Mouse (Mus musculus) c-Kit-positive CD71-positive TER-119-negative erythroid progenitor cells, embryonic 14.5 days (primary cell): Measurements from ENCODE around the gene Ampd1.

Experiments used
- DNase-seq: peaks from one replicate; pipeline ENCODE4 v3.0.0-alpha.2; 2013; ENCODE audit warnings: low read depth

Gene Ampd1

GRCm38 (mm10) chr3:103073771-103074170 lies at the start of gene Ampd1:
Gene Ampd1 (plus strand): TSS chr3:103074014.
- no peak for DNase-seq

DNA sequence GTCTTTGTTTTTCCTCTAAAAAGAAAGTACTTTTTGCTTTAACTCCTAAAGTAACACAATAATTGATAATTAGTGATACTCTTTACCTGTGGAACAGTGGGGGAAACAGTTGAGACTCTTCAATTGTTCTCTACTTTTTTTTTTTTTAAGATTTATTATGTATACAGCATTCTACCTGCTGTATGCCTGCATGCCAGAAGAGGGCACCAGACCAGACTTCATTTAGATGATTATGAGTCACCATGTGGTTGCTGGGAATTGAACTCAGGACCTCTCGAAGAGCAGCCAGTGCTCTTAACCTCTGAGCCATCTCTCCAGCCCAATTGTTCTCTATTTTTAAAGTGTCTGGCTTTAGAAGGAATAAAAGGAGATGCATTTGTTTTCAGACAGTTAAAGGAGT lies 47.6 kb upstream of the Ampd1 start:
- DNase-seq: peak; percentile 19

DNA sequence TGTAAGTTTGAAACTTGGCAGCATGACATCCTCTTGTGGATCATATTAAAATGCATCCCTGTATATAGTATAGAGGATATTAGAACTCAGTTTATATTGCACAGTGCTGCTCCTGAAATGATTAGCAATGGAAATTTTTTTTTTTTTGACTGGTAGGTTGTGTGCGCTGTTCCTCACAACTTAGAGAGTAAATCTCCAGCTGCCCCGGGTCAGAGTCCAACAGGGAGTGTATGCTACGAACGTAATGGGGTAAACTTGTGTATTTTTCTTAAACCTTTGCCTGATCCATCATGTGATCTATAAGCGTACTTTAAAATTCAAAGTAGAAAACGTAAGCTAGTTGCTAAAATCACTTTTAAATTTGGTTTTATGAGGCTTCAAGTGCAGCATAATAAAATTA lies 33.5 kb upstream of the Ampd1 start:
- DNase-seq: no peak

DNA sequence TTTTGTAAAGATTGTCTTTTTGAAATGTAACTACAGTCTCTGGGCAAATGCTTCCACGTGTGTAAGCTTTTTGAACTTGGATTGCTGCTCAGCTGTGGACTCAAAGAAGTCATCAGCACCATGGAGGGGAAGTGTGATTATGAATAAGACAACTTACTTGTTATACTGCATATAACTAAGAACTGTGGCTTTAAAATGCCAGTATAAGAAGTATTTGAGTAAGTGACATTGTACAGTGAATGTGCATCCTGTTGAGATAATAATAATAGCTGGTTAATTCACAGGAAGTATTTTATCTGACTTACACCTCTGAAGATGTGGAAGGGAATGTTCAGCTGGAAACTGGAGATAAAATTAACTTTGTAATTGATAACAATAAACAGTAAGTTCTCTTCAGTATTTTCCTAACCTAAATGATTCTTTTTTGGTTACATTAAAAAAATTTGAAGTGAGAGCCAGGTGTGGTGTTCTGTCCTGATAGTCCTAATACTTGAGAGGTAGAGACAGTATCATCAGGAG lies 32.9 kb upstream of the Ampd1 start:
- no peak for DNase-seq

GRCm38 (mm10) chr3:103056016-103056595 lies 17.7 kb upstream of the Ampd1 start:
- no peak for DNase-seq

DNA sequence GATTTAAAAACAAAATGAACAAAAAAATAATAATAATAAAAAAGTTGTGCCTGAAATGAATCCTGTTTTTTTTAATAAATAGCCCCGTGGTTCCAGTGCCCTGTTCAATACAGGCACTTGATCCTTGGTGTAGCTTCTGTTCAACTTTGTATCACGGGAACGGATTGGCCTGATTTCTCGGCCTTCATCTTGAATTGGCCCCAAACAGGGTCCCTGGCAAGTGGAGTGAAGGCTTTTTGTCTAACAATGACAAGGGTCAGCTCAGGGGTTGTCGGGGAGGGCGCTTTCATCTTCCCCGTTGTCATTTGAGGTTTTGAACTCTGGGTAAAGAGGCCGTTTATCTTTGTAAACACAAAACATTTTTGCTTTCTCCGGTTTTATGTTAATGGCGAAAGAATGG lies 16.1 kb upstream of the Ampd1 start:
- no peak for DNase-seq

DNA sequence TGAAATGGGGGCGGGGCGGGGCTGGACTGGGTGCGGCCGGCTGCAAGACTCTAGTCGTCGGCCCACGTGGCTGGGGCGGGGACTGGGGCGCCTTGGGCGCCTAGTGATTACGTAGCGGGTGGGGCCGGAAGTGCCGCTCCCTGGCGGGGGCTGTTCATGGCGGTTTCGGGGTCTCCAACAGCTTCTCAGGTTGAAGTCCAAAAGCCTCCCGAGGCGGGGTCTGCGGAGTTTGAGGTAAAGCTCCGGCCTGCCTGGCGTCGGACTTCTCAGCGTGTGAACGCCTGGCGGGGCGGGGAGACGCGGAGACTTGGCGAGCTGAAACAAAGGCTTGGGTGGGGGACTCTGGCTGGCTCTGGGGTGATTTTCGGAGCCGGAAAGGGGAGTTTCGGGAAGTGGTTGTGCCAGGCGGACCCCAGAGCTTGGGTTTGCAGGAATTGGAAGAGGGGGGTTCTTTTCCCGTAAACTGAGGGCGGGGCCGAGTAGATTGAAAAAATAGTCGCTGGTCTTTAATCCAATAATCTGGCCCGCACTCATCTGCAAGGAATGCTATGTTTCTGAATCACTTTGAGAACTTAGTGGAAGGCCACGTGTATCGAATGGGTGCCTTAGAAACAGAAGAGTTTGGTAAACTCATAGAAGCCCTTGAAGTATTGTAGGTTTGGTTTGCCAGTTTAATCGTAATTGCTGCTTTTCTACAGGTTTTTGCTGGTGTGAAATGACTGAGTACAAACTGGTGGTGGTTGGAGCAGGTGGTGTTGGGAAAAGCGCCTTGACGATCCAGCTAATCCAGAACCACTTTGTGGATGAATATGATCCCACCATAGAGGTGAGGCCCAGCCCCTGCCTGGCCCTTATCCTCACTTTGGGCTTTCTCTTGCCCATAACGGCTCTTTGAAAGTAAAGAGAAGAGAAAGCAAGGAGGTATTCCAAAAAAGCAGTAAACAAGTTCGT lies 15.3 kb upstream of the Ampd1 start, which contains the start of gene Nras:
Gene Nras, plus strand, starts transcription at position 79 of the 951 bp plus-strand sequence.
- DNase-seq: peak; percentile 92

DNA sequence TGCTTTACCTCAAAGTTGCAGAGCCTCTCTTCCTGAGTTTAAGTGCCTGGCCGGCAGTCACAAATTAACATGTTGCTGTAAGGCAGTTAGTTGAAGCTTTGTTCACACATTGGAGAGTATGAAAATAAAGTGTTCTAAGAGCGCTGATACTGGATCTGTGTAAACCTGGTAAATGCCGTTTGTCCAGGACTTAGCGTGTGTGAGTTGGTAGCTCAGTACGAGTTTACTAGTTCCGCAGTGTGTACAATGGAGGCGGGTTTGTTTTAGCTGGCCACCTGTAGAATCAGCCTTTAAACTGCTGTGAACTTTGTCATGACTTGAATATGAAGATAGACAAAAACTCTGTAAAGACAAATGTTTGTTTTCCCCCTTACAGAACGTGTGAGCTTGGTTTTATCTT lies 6.9 kb upstream of the Ampd1 start:
- DNase-seq: no peak

- DNase-seq: no peak
These were observed 4.8 kb upstream of the Ampd1 start for GRCm38 (mm10) chr3:103068971-103069370.

DNA sequence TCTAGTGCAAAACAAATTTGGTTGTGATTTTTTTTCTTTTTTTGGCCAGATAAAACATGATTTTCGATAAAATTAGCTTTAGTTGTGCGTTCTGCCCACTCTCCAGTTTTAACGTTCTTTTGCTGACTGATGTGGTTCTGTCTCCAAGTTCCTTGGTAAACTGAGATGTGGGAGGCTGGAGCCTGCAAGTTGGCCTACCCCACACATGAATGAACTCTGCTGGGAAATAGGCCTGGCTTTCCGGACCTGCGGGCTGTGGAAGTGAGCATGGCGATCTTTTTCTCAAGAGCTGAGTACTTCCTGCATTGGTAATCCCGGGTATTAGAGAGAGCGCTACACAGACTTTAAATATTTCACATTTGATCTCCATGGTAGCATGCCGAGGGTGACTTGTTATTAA lies 2.1 kb downstream of the Ampd1 start:
- DNase-seq: no peak

DNA sequence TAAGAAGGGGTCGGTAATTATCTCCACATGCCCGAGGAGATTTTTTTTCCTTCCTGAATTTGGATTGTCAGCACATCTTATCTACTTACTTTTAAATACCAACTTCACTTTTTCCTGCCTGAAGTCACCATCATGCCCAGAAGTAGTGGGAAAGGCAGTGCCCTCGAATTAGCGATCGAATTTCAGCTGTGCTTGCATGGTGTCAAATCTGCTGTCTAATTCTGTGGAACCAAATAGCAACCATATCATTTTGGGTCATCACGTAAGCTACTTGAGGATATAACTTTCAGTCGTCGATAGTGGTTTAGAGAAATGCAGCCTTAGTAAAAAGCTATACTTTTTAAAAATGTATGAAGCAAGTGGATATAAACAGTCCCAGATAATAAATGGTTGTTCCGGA lies 2.7 kb downstream of the Ampd1 start:
- no peak for DNase-seq

DNA sequence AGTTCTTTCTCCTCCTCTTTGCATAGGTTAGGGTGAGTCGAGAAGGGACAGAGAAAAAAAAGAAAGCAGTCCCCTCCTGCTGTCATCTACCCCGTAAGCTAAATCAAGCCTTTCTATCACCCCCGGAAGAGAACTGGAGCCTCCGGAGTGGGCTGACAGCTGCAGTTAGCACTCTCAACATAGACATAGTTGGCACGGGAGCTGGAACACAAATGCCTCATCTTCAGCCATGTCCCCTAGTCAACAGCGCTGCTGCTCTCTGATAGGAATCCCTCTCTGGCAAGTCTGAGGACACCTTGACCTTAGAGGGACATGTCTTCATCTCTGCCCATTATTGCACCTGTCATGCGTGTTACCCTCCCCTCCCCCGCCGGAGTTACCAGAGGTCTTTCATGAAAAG lies 5.5 kb downstream of the Ampd1 start:
- DNase-seq: no peak

DNA sequence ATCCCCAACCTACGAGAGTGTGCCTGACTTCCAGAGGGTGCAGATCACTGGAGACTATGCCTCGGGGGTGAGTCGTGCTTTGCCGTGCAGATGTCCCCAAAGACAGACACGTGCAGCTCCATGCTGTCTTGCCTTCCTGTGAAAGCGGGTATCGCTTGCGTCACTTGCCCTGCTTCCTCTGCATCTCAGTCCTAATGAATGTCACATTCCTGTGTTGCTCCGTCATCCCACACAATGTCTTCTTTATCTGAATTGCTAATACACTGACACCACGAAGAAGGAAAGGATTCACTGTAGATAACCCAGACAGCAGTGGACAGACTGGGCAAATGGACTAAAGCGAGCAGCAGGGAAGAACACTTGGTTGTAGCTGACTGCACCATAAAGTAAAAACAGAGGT lies 7.2 kb downstream of the Ampd1 start:
- no peak for DNase-seq

DNA sequence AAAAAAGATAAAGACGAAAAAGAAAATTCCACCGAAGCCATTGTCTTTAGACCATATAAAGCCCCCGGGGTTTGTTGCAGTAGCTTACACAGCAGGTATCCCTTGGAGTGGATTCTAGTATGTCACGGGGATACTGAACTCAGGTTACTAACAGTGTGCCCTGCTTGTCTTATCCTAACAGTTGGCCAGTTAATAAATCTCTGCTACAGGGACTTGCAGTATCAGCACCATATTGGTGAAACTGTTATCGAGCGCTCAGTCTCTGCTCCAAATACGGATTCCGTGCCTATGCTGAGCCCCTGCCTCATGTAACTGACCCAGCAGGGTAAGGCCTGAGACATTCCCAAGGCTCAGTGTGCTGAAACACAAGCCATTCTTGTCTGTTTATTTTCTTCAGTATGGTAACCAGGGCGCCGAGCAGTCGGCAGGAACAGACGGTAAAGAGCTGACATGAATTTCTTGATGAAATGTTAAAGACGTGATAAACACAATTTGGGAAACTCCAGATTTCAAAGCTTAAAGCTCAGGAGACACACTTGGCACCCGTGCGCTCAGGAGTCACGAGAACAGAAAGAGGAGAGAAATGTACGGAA lies 8.1 kb downstream of the Ampd1 start:
- no peak for DNase-seq

DNA sequence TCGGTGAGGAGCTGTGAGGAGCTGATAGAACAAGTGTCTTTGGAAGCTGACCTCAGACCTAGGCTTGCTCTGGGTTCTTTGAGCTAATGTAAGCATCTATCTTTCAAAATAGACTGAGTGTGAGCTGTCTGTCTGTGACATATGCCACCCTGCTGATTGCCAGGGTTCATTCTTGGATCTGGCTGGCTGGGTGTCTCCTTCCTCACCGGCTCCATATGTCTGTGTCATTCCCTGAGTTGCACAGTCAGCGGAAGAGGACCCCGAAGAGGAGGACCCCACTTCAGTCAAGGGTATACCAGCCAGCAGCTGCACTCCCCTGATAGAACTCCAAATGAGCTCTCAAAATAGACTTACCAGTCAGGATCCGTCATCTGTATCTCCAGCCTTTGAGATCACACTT lies 8.9 kb downstream of the Ampd1 start:
- no peak for DNase-seq

GRCm38 (mm10) chr3:103085986-103086385 lies 12.2 kb downstream of the Ampd1 start:
- no peak for DNase-seq

GRCm38 (mm10) chr3:103091753-103092152 lies 17.9 kb downstream of the Ampd1 start:
- DNase-seq: no peak

DNA sequence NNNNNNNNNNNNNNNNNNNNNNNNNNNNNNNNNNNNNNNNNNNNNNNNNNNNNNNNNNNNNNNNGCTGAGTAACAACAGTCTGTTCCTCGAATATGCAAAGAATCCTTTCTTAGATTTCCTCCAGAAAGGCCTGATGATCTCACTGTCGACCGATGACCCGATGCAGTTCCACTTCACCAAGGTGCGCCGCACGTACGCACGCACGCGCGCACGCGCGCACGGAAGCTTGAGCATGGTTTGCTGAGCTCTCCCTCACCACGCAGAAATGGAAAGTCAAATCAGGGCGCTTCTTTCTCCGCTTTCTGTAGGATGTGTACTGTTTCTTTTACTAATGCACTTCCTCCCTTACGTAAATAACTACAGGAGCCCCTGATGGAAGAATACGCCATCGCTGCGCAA lies 24.8 kb downstream of the Ampd1 start:
- DNase-seq: no peak

GRCm38 (mm10) chr3:103099667-103100066 lies 25.9 kb downstream of the Ampd1 start:
- no peak for DNase-seq

- DNase-seq: no peak
These were observed 26.9 kb downstream of the Ampd1 start for GRCm38 (mm10) chr3:103100735-103101134.

GRCm38 (mm10) chr3:103101194-103101593 lies 27.4 kb downstream of the Ampd1 start:
- DNase-seq: no peak

DNA sequence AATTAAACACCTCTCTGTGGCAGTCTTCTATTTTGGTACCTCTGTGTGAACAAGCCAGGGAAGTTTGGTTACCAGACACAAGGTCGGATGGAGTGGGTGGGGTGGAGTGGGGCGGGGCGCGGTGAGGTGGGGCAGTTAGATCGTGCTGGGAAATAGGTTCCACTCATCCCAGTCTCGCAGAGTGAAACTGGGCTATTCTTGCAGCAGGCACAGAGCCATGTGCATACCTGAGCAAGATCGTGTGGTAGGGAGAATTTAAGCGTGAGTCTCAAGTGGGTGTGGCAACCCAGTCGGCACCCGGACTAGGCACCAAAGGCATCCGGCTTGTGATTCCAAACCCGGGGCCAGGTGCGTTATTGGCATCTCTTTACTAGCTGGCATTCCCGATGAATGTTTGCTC lies 28.1 kb downstream of the Ampd1 start:
- no peak for DNase-seq
